Mouse (Mus musculus) c-Kit-positive CD71-positive TER-119-positive erythroid progenitor cells, embryonic 14.5 days (primary cell): Measurements from ENCODE around the gene Fgfr2.
A peak's percentile ranks its signal among the peaks of the same experiment; 100 is the strongest.

Experiments used
- DNase-seq: peaks from one replicate; pipeline ENCODE4 v3.0.0-alpha.2; 2013; ENCODE audit warnings: low spot score

Gene Fgfr2

DNA sequence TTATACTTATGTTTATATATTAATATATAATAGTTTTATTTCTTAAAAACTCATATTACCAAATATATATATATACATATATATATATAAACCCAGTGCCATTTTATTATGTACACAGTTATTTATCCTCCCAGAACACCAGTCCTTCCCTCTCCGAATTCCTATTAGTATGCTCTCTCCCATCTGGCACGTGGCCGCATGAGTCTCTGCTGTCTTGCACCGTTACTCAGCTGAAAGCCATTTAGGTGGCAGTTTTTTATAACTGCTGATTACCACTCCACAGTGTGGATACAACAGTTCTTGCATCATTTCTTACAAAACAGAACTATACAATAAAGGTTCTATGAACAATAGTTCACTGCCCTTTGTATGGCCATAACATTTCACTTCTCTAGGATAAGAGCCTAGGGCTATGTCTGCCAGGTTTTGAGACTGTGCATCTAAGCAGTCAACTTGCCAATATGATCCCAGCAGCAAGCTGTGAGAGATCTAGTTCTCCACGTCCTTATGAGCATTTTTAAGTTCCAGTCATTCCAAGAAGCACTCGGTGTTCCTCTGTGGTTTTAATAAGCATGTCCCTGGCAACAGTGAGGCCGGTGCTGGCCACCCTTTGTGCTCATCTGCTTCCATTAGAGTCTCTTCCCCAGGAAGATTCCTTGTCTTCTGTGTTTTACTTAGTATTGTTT, 1777.2 kb downstream of the Fgfr2 start:
- no peak for DNase-seq

DNA sequence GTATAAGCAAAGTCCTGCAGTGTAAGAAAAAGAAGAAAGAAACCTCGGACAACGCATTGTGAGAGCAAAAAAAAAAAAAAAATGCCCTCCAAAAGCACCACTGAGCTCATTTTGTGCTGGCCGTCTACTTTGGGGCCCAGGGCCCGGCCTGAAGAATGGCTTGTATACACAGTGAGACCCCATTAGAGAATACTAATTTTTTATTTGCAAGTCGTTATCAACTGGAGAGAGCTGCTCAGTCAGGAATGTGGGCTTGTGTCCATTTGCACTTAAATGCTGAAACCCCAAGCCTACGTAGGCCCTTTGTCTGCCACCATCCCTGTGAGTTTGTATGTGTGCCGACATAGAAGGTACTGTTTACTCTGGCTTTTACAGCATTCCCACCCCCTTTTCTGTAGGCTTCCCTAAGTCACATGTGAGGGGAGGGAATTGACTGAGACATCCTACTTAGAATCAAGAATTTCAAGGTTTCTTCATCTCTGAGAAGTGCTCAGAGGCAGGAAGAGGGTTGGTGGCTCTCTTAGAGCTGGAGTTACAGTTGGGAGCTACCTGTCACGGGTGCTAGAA, 1785.6 kb downstream of the Fgfr2 start:
- no peak for DNase-seq

DNA sequence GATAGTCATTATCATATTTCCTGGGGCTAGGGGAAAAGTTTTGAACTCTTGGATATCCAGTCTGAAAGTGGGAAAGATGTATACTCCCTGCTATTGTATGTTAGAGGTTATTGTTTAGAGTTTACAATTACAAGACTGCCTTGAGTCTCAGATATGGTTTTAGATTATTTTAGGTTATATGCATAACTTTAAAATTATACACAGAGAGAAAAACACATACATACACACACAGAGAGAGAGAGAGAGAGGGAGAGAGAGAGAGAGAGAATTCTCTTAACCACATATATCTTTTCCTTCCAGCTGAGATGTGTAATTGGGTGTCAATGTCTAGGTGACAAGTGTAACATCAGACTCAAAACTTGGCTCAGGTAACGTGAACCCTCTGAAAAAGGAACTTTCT, 1789.6 kb downstream of the Fgfr2 start, which contains the start of gene Fam24a:
Gene Fam24a (plus strand): TSS at position 301 of the 400 bp plus-strand sequence.
- no peak for DNase-seq

DNA sequence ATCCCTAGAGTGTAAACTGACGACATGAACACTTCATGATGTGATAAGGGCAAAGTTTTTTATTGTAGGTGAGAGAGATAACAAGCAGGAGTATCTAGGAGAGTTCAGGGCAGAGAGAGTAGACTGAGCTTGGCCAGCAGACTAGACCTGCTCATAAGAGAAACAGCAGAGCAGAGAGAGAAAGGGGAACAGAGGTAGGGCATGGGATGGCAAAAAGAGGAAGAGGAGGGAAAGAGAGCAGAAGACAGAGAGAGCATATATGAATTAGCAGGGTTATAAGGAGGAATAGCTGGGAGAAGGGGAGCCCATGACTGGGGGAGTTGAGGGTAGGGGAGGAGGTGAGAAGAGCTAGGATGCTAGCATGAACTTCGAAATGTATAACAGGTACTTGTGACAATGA, 1791.5 kb downstream of the Fgfr2 start:
- DNase-seq = no peak

DNA sequence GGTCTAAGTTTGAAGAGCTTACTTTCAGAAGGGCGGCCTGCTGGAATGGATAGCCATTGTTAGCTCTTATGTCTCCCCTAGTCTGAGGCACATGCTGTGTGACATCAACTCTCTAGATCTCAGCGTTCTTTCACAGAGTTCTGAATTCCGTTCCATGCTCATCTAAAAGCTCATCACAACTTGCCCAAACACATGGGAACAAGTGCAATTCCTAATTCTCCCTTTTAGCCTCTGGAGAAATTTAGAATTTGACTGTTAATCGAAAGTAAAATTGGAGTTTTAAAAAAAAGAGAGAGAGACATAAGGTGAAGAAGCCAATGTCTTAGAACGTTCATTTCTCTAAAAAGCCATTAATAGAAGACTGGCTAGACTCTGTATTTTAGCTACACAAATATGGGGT, 1793.7 kb downstream of the Fgfr2 start, which contains the start of gene Fam24b:
Gene Fam24b (minus strand): TSS at position 101 of the 400 bp plus-strand sequence.
- DNase-seq = no peak

DNA sequence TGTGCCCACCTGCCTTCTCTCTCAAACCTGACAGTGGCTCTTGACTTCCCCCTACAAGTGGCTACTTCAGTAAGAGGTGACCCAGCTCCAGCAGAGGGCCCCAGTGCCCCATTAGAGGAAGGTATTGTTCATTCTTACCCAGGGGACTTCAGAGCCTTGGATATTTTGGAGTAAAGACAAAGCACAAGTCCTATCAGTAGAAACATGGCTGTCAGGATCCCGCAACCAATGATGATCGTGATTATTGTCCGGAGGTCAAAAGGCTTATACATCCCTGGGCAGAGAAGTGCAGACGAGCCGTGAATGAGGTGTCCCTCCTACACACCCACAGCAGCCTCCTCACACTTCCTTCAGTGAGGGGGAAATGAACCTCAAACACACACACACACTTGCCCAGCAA, 1796.1 kb downstream of the Fgfr2 start:
- DNase-seq = no peak

DNA sequence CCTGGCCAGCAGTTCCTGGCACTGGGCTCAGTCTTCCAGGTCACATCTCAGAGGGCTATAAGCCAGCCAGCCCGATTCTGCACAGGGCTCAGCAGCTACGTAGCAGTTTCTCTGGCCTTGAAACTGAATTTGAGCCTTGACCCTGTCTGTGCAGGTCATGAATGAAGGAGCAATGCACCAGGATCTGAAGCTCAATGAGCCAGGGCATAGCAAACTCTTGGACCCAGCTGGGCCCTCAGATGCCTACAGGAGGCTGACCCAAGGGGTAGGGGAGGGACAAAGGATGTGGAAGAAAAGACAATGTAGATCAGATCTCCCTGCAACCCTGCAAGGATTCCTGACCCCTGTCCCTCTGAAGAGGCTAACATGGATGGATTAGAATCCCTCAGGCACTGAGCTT, 1801.0 kb downstream of the Fgfr2 start, which contains the start of gene Cuzd1:
Gene Cuzd1 (minus strand): TSS at position 101 of the 400 bp plus-strand sequence.
- DNase-seq = no peak

DNA sequence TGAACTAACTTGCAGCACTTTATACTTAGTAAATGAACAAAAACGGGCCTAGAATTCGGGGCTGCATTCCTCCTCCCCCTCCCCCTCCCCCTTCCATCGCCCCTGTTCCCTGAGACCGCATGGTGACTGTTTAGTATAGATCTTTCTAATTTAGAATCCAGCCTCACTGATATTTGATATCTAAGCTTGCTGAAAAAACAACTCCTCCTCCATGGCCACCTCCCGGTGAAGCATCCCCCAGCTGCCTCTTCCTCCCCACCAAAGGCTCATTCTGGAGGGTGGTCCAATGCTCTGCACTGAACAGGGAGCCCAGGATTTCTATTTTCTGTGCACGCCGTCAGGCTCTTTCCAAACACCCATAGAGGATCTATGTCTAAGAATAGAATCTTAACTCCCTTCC, 1804.8 kb downstream of the Fgfr2 start:
- no peak for DNase-seq

DNA sequence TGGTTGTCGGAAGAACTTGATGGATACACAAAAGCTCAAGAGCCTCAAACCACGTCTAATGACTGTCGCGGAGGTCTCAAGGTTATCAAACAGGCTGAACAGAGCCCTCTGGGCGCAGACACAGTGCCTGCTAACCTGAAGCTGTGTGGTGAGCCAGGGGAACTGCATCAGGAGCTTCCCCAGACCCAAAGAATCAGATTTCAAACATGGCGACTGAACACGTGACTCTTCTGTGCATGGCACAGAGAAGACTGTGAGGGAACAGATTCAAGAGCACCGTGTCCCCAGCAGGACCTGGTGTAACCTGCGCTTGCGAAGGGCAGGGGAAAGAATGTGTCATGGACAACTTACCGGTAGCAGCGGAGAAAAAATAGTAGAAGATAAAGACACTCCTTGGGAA, 1805.6 kb downstream of the Fgfr2 start:
- DNase-seq = no peak

DNA sequence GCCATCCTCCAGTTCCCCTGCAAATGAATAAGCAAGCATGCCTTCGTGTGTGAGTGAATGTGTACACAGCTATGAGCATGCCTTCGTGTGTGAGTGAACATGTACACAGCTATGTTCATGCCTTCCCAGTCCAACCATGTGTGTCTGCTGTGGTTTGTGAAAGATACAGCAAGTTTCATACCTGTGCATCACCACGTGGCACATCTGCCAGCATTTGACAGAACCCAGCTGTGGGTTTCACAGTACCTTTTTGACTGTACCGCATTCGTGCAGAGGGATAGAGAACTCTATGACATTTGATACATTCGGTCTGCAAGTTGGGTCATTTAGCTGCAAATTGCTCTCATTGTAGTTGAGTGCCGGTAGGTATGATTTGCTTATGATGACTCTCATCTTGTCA, 1808.7 kb downstream of the Fgfr2 start:
- no peak for DNase-seq

DNA sequence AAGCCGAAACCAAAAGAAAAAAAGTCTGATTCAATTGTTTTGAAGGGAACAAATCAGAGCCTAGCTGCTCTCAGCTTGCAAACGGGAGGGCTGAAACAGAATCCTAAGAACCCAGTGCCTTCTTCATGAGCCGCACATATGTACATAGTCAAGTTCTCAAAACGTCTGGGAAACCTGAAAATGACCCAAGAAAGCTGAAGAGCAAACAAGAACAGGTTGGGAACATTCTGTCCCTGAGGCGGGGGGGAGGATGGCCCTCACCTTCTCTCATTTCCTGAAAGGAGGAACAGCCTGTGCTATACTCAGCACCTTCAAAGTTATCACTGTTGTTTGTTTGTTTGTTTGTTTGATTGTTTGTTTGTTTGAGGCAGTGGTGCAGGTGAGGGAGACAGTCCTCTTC, 1816.4 kb downstream of the Fgfr2 start:
- DNase-seq = no peak

DNA sequence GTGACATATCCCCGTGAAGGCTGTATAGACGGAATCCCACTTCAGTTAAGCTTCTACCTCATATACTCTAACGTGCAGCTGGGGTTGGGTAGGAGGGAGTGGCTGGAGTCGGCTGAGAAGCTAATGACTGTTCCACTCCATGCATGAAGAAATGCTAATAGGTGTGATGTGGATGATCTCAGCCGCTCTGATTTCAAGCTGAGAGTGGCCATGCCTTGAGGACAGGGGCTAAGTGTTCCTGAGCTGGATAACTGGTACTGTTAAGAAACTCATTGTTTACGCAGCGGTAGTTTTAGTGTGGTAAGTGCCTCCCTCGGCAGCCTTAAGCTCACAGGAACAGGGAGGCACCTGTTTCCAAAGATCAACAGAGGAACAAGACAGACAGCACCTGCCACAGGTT, 1819.8 kb downstream of the Fgfr2 start:
- DNase-seq = no peak

DNA sequence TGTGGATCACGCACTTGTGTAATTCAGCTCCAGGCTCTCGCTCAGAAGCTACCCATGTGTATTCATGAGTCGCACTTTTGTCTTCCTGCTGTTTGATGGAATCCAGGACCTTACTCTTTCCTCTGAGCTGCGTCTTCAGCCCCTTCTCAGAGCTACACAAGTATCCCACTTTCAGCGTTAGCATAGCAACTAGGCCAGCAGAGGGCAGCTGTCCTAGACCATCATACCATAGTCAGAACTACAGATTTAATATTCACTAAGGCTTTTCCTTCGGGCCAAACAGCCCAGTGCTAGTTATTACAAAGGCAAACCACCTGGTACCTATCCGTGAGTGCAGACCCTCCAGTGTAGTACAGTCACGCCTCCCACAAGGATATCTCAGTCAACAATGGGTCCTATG, 1826.0 kb downstream of the Fgfr2 start:
- DNase-seq = no peak

DNA sequence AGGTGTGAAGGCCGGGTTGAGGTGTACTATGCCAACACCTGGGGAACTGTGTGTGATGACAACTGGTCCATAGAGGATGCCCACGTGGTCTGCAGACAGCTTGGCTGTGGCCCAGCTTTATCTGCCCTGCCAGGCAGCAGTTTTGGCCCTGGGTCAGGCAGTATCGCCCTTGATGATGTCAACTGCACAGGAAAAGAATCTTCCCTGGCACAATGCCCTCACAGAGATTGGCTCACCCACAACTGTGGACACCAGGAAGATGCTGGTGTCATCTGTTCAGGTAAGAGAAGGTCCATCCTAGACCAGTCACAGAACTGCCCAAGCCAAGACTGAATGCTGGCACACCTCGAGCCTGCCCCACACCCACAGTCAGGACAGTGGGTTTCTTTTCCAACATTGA, 1857.3 kb downstream of the Fgfr2 start:
- no peak for DNase-seq

DNA sequence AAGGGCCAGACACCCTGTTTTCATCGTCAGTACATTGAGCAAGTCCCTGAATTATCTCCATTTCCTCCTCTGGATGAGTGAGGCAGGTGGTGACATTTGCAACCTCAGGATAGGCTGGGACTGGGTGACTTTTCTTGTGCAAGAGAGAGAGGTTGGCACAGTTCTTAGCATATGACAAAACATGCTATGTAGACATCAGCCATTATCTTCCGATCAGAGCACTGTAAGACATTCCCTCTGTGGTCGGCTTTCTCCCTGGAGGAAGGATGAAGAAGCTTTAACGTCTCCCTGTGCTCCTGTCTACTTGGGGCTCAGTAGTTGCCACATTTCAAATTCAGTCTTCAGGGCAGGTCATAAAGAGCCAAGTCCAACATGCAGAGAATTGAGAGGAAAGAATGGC, 1858.9 kb downstream of the Fgfr2 start:
- no peak for DNase-seq

DNA sequence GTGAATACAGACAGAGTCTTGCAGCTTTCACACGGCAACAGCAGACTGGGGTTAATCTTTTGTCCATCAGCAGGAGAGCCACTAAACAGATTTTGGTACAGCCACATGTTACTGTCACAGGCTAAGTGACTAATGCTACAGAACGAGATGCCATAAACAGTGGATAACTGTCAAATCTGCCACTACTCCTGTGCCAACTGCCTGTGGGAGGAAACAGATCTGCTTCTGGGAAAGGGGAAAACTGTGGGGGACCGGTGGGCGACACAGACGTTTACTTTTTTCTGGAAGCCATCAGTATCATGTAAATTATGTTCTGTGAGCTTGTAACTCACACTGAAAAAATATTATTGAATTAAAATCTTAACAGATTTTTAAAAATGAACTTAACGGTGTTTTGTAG, 1862.2 kb downstream of the Fgfr2 start:
- DNase-seq = no peak

DNA sequence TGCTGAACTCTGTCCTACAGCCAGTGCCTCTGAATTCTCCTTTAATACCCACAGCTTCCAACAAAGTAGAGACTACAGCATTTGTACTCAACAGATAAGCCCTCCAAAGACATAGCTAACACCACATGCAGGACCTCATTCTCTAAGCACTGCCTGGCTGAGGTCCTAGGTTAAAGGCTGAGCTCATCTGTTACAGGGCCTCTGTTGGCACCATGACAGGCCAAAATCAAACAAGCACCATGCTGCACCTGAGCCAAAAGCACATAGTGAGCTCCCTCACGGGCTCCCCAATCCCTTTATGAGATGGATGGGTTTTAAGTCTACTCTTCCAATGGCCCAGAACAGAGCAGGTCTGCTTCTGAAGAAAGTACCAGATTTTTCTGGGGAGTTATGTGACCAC, 1865.8 kb downstream of the Fgfr2 start:
- DNase-seq = no peak

DNA sequence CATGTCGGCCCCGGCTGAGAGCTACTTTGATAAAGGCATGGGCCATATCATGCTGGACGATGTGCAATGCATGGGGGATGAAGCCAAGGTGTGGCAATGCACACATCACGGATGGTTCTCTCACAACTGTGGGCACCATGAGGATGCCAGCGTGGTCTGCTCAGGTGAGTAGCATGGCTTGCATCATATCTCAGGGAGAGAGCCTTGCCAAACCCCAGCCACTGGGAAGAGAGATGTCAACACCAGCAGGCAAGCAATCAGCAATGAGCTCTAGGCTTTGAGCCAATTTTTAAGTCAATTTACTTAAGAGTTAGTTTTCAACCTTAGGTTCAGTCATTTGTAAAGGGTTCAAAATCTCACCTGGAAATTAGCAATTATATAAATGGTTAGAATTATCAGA, 1866.3 kb downstream of the Fgfr2 start:
- no peak for DNase-seq

DNA sequence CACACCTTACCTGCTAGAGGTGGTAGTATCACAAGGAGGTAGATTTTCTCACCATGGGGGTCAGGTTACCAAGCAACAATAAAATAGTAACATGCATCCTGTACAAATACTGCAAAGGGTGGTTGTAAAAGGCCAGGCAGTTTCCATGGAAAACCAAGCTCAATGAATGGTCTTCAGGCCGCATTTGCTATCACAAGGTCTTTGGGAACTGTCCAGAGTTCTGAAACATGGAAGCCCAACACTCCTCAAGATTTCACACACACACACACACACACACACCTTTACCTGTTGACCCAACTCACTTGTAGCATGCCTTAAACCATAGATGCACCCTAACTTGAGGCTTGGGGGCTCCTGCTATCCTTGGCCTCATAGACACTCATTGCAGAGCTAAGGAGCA, 1878.2 kb downstream of the Fgfr2 start:
- DNase-seq = peak; percentile 0

DNA sequence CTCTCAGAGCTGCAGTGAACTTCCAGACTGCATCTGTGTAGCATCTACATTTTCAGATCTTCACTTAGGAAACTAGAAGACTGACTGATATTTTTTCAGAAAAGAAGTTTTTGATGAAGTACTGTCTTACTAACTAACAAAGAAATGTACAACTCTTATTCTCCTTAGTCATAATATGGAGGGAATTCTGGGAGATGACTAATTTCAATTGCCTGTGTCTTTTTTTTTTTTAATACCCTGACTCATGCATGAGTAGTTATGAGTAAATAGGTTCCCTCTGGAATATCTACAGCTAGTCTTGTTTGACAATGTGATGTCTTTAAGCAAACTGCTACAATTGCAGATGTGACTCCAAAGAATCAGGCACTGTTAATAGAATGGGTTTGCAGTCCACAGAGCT, 1887.1 kb downstream of the Fgfr2 start:
- DNase-seq = no peak

DNA sequence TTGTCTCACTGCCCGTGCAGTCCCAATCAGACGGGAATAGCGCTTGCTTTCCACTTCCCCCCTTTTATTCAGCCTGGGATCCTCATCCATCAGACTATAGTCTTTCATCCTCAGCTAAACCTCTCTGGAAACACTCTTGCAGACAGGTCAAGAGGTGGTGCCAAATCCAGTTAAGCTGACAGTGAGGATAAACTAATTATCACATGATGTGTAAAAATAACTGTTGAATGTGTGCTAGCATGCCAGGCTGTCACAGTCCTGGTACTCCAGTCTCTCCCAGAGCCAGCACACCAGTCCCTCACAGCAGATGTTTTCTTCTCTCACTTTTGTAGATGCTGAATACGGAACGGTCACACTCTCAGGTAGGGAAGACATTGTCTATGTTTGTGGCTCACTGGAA, 1900.1 kb downstream of the Fgfr2 start:
- no peak for DNase-seq

DNA sequence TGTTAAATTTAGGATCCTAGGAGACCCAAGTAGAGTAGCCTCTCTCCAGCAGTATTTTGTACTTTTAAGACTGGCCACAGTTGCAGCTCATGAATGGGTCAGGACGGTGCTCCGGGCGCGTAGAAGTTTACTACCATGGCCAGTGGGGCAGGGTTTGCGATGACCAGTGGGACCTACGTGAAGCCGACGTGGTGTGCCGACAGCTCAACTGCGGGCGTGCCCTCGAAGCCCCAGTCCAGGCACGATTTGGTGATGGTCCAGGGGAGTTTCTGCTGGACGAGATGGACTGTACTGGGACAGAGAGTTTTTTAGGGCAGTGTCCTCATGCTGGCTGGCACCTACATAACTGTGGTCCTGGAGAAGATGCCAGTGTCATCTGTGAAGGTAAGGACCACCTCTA, 1935.2 kb downstream of the Fgfr2 start:
- no peak for DNase-seq

DNA sequence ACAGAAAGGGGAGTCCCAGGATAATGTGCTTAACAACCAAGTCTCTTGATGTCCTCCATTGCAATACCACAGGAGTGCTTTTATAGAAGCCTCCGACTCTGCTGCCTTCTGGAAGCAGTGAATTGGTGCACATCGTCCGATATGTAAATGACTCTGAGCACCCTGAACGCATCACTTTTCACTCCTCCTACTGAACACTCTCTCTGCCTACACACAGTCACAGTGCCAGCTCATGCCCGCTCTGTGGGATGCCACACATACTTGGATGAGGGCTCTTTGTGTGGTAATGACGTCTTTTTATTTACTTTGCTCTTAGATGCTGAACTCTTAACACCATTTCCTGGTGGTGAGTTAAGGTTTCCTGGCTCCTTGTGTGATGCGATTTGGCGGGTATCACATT, 1936.1 kb downstream of the Fgfr2 start:
- DNase-seq = no peak

DNA sequence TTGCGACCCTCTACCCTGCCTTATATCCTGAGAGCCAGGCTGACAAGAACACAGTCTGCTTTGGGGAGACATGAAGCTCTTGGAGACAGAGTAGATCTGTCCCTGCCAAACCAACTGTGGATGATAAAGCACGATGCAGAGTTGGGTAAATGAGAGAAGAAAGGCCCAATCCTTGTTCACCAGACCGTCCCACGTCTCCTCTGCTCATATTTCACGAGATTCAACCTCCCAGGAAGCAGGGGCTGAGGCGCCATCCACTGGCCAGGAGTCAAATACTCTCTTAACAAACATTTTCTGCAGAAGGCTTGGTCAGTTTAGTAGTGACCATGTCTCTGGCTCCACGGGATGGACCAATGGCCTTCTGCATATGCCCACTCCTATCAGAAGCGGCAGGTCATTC, 1938.8 kb downstream of the Fgfr2 start:
- no peak for DNase-seq
